Mouse (Mus musculus) ovary, adult 2 months (tissue): Measurements from ENCODE around the gene Pnisr. TPM values are rescaled to one million over a fixed set of nuclear protein-coding genes. Genes with fewer than 3 reads are reported as not detected.

ENCODE experiments used
- polyA plus RNA-seq: library from polyadenylated mRNA; depleted of rRNA; stranded (reverse); fragments of >200 nt; gene quantifications from 2 replicates; pipeline ENCODE4 v1.2.3, GENCODE M21; 2012; rRNA removed

Pnisr gene
- 38.2 and 58.6 TPM in 2 replicates for polyA plus RNA-seq

DNA sequence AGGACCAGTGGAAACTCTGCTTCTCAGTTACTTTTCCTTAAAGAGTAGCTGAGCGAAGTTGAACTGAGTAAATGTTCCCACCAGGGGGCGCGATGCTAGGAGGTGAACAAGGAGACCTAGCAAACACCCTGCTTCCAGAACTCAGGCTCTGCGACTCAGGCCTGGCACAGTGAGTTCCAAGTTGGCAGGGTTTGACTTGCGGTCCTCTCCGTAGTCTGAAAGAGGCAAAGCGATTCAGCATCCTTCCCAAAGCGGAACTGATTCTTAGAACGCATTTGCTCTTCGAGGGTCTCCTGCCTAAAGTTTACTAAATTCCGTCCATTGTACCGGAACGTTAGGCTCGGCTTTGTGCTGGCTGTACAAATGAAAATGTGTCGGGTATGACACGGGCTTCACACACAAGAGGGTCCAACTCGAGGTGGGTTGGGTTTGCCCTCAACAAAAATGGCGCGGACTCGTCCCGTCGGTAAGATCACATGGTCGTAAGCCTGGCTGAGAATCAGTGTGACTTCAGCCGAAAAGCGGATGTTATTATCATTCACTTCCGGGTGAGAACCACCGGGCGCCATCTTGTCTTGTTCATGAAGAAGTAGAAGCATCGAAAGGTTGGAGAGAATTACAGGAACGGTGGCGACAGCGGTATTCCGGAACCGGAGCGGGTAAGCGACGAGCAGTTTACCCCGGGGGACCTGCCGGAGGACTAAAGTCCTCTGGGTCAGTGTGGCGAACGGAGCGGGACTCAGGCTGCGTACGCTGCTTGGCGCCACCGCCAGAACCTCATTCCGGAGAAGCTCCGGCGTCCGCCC, at the start of gene Pnisr:
TSS of gene Pnisr (plus strand) at position 103 of the 806 bp plus-strand sequence.

DNA sequence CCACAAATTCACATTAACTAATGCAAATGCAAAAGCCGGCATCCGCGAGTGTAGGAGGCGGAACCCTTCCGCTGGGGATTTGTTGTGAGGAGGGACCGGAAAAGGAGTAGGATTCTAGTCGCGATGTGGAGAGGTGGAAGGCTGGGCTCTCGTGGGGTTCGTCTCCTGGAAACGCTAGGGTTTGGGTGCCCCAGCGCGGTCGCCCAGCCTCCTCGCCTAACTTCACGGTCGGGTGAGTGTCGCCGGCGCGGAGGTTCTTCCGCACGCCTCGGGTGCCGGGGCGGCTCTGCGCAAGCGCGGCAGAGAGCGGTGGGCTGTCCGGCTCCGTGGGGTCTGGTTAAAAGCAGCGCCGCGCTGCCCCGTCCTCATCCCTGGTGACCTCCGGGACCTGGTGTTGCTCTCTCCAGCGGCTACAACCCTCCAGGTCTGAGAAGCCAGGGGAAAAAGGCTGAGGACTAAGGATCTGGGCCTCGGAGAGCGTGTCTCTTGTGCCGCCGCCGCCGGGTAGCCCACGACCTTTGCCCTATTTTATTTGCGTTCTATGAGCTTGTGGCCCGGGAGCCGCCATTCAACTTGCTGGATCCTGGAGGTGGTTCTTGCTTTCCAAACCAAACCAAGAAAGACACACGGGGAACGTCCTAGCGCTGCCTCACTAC, 32.3 kb downstream of the Pnisr start, which contains the start of gene Coq3:
TSS of gene Coq3 (plus strand) at position 109 of the 656 bp plus-strand sequence.

Other genes with a start within 250 kb of the Pnisr start
- gene Prdm13, start 161.6 kb upstream of the Pnisr start, polyA plus RNA-seq = 0.09 and 0.34 TPM in 2 replicates
- 2.8 and 4.3 TPM in 2 replicates for gene Ccnc, start 119.9 kb upstream of the Pnisr start, polyA plus RNA-seq
- gene Usp45, start 80.4 kb upstream of the Pnisr start, polyA plus RNA-seq = 3.7 TPM in 2 replicates
- 0.43 and 0.78 TPM in 2 replicates for gene Tstd3, start 80.4 kb upstream of the Pnisr start, polyA plus RNA-seq
- gene Coq3, start 32.1 kb downstream of the Pnisr start, polyA plus RNA-seq = 1.8 and 3.1 TPM in 2 replicates
- gene Faxc, start 83.7 kb downstream of the Pnisr start, polyA plus RNA-seq = 3.4 and 3.6 TPM in 2 replicates